Mouse (Mus musculus): Measurements from ENCODE around the gene 2410004B18Rik. TPM values are rescaled to one million over a fixed set of nuclear protein-coding genes. Genes with fewer than 3 reads are reported as not detected.

Gene 2410004B18Rik
- 35.4 and 44.6 TPM in 2 replicates for polyA plus RNA-seq (2015; fragmentation: Nextera tagmentation; extraction: Ambion mirVana)

- Histone ChIP-seq H3K36me3 (peaks cover 49% of the 10 kb centered on the region), H3K9ac (peak within 1 kb of the TSS; percentile 98), H3K4me1 (peaks cover 38% of the 10 kb centered on the region), H3K4me3 (peak within 1 kb of the TSS; percentile 99), H3K27ac (replicated peaks) (peak within 1 kb of the TSS; percentile 68; the same call in 1 of the 2 replicates), H3K27me3 (replicated peaks) (no peaks in the 10 kb centered on the region), H3K4me2 (peak within 1 kb of the TSS; percentile 89), H3K9me3 (no peaks in the 10 kb centered on the region)
- peak; percentile 93 for ATAC-seq (ENCODE audit: extremely low read depth, insufficient number of reproducible peaks, low FRiP score, low TSS enrichment)
- WGBS, result 1% methylated on average over 69 of the region's 70 CpGs
These were observed at the start of gene 2410004B18Rik for GRCm38 (mm10) chr3:145937505-145938404. Gene 2410004B18Rik, plus strand, starts transcription at chr3:145938014.

GRCm38 (mm10) chr3:145890346-145891132, 47.3 kb upstream of the 2410004B18Rik start:
- Histone ChIP-seq H3K27me3 (replicated peaks) (no peaks in the 10 kb centered on the region), H3K4me1 (peaks cover 54% of the 10 kb centered on the region), H3K9ac (no peak overlapping the region), H3K4me2 (no peak overlapping the region), H3K36me3 (no peaks in the 10 kb centered on the region), H3K27ac (replicated peaks) (no peak overlapping the region), H3K4me3 (no peak overlapping the region), H3K9me3 (no peaks in the 10 kb centered on the region)
- 66% methylated on average over 18 of the region's 18 CpGs for WGBS
- no peak for ATAC-seq (ENCODE audit: extremely low read depth, insufficient number of reproducible peaks, low FRiP score, low TSS enrichment)

GRCm38 (mm10) chr3:145892451-145892850, 45.4 kb upstream of the 2410004B18Rik start:
- Histone ChIP-seq H3K4me2 (no peak overlapping the region), H3K27ac (replicated peaks) (no peak overlapping the region), H3K9me3 (no peaks in the 10 kb centered on the region), H3K36me3 (no peaks in the 10 kb centered on the region), H3K27me3 (replicated peaks) (no peaks in the 10 kb centered on the region), H3K9ac (0 out of 2 replicates have a peak overlapping the region, but pooled peaks have one; percentile 10), H3K4me1 (peaks cover 49% of the 10 kb centered on the region), H3K4me3 (no peak overlapping the region)
- 68% methylated on average over 3 of the region's 3 CpGs for WGBS
- no peak for ATAC-seq (ENCODE audit: extremely low read depth, insufficient number of reproducible peaks, low FRiP score, low TSS enrichment)

GRCm38 (mm10) chr3:145894131-145894530, 43.7 kb upstream of the 2410004B18Rik start:
- WGBS, result 74% methylated on average over 12 of the region's 12 CpGs
- no peak overlapping the region for H3K4me3 ChIP-seq
- H3K4me2 ChIP-seq, result no peak overlapping the region
- no peak overlapping the region for H3K27ac ChIP-seq (replicated peaks)
- ATAC-seq (ENCODE audit: extremely low read depth, insufficient number of reproducible peaks, low FRiP score, low TSS enrichment), result no peak
- H3K36me3 ChIP-seq, result no peaks in the 10 kb centered on the region
- H3K4me1 ChIP-seq, result peaks cover 56% of the 10 kb centered on the region
- no peaks in the 10 kb centered on the region for H3K27me3 ChIP-seq (replicated peaks)
- H3K9ac ChIP-seq, result no peak overlapping the region
- no peaks in the 10 kb centered on the region for H3K9me3 ChIP-seq

- Histone ChIP-seq H3K27ac (replicated peaks) (peak overlapping the region; percentile 82), H3K4me2 (peak overlapping the region; percentile 48), H3K9ac (no peak overlapping the region), H3K36me3 (no peaks in the 10 kb centered on the region), H3K9me3 (no peaks in the 10 kb centered on the region), H3K4me3 (no peak overlapping the region), H3K27me3 (replicated peaks) (no peaks in the 10 kb centered on the region), H3K4me1 (peaks cover 45% of the 10 kb centered on the region)
- WGBS, result 26% methylated on average over 11 of the region's 11 CpGs
- ATAC-seq (ENCODE audit: extremely low read depth, insufficient number of reproducible peaks, low FRiP score, low TSS enrichment), result no peak; the same call in 1 of the 2 replicates
These were observed 40.1 kb upstream of the 2410004B18Rik start for GRCm38 (mm10) chr3:145897749-145898148.

GRCm38 (mm10) chr3:145899832-145900231, 38.0 kb upstream of the 2410004B18Rik start:
- ATAC-seq (ENCODE audit: extremely low read depth, insufficient number of reproducible peaks, low FRiP score, low TSS enrichment), result no peak
- H3K36me3 ChIP-seq, result no peaks in the 10 kb centered on the region
- no peak overlapping the region for H3K9ac ChIP-seq
- 43% methylated on average over 8 of the region's 8 CpGs for WGBS
- no peaks in the 10 kb centered on the region for H3K27me3 ChIP-seq (replicated peaks)
- H3K27ac ChIP-seq (replicated peaks), result peak overlapping the region; percentile 82
- no peaks in the 10 kb centered on the region for H3K9me3 ChIP-seq
- H3K4me1 ChIP-seq, result peaks cover 45% of the 10 kb centered on the region
- no peak overlapping the region for H3K4me2 ChIP-seq
- no peak overlapping the region for H3K4me3 ChIP-seq

- Histone ChIP-seq H3K27ac (replicated peaks) (no peak overlapping the region), H3K9me3 (no peaks in the 10 kb centered on the region), H3K4me2 (no peak overlapping the region), H3K4me1 (peaks cover 25% of the 10 kb centered on the region), H3K36me3 (no peaks in the 10 kb centered on the region), H3K9ac (no peak overlapping the region), H3K4me3 (no peak overlapping the region), H3K27me3 (replicated peaks) (no peaks in the 10 kb centered on the region)
- WGBS, result 92% methylated on average over 8 of the region's 8 CpGs
- no peak for ATAC-seq (ENCODE audit: extremely low read depth, insufficient number of reproducible peaks, low FRiP score, low TSS enrichment)
These were observed 34.3 kb upstream of the 2410004B18Rik start for GRCm38 (mm10) chr3:145903530-145903929.

GRCm38 (mm10) chr3:145904850-145905776, 32.7 kb upstream of the 2410004B18Rik start:
- no peak for ATAC-seq (ENCODE audit: extremely low read depth, insufficient number of reproducible peaks, low FRiP score, low TSS enrichment)
- Histone ChIP-seq H3K4me2 (peak overlapping the region; percentile 51), H3K4me1 (peaks cover 15% of the 10 kb centered on the region), H3K27me3 (replicated peaks) (no peaks in the 10 kb centered on the region), H3K9me3 (no peaks in the 10 kb centered on the region), H3K4me3 (no peak overlapping the region), H3K36me3 (no peaks in the 10 kb centered on the region), H3K27ac (replicated peaks) (no peak overlapping the region), H3K9ac (peak overlapping the region; percentile 57; the same call in 1 of the 2 replicates)
- WGBS, result 46% methylated on average over 22 of the region's 22 CpGs

GRCm38 (mm10) chr3:145906582-145906981, 31.2 kb upstream of the 2410004B18Rik start:
- H3K4me3 ChIP-seq, result no peak overlapping the region
- H3K9me3 ChIP-seq, result no peaks in the 10 kb centered on the region
- WGBS, result 81% methylated on average over 9 of the region's 9 CpGs
- ATAC-seq (ENCODE audit: extremely low read depth, insufficient number of reproducible peaks, low FRiP score, low TSS enrichment), result no peak
- no peaks in the 10 kb centered on the region for H3K36me3 ChIP-seq
- no peak overlapping the region for H3K9ac ChIP-seq
- no peaks in the 10 kb centered on the region for H3K27me3 ChIP-seq (replicated peaks)
- H3K27ac ChIP-seq (replicated peaks), result no peak overlapping the region
- no peak overlapping the region for H3K4me2 ChIP-seq
- H3K4me1 ChIP-seq, result peaks cover 11% of the 10 kb centered on the region; the same call in 1 of the 2 replicates

- H3K9me3 ChIP-seq, result no peaks in the 10 kb centered on the region
- H3K27ac ChIP-seq (replicated peaks), result no peak overlapping the region
- H3K4me2 ChIP-seq, result no peak overlapping the region
- H3K4me1 ChIP-seq, result peaks cover 16% of the 10 kb centered on the region
- H3K36me3 ChIP-seq, result no peaks in the 10 kb centered on the region
- H3K27me3 ChIP-seq (replicated peaks), result no peaks in the 10 kb centered on the region
- 88% methylated on average over 7 of the region's 7 CpGs for WGBS
- no peak overlapping the region for H3K9ac ChIP-seq
- no peak overlapping the region for H3K4me3 ChIP-seq
- no peak for ATAC-seq (ENCODE audit: extremely low read depth, insufficient number of reproducible peaks, low FRiP score, low TSS enrichment)
These were observed 25.3 kb upstream of the 2410004B18Rik start for GRCm38 (mm10) chr3:145912512-145912911.

Measured in heart, embryonic 13.5 days (tissue).